Comparison of ENCODE assay signal across 9 mouse cellular contexts in the genomic region with DNA sequence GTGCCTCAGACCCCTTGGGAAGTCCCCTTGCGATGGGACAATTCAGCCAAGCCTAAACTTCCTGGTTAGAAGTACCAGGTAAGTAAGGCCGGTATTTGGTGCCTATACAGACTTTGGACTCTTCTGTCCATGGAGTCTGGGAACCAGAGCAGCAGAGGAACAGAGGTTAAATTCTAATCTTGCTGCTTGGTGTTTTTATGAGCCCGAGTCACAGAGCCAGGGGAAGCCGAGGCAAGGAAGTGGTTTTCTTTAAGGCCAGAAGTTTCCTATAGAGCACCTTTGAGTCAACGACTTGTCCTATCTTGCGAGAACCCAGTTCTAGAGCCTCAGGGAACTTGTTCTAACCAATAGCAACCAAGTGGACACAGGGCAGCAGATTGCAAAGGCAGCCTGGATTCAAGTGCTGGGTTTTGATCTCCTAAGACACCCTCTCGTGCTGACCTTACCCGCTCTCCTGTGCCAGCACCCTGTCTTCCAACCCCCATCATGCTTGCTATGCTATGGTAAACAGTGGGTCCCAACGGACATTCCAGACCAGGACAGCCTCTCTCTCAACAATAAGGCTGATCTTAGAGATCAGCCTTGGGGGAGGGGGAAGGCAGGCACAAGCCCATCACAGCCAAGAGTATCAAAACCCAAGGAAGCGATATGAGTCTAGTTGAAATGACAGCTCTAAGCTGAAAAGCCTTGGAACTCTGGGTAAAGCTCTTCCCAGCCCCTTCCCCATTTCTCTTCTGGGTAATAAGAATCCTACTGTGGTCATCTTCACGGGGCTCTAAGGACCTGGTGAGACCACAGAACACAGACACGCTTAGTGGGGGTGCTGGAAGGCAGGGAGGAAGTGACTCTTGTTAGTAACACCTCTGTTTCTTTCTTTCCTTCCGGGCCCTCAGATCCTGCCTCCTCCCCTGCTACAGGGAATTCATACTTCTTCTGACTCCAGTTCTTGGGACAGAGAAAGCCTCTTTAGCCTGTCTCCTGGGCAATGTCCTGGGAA. TPM values are rescaled to one million over a fixed set of nuclear protein-coding genes. Genes with fewer than 3 reads are reported as not detected.
DNase-seq lines count a peak whose midpoint lies in the region; ATAC-seq and TF ChIP-seq lines count a peak whose summit lies in the region.
"Had no signal": no experiment of that assay in that cellular context is flagged by ENCODE, and none has a peak within 500 bp of the region (broad histone marks: within the 10 kb centered on the region; RNA-seq: fewer than 3 reads in every experiment).

No protein-coding gene starts in this region.

- DNase-seq in heart, adult 9 months (ENCODE audit: low spot score in 2 of 2): no peak
- DNase-seq in T-cell, adult 2 months (ENCODE audit: low spot score): peak; percentile 49
- DNase-seq in gastrocnemius, adult 8-10 months (ENCODE audit: low spot score in 2 of 2): no peak
- DNase-seq in right cerebral cortex, postnatal 14 days: no peak

- no peak for TF ChIP-seq CTCF in intestine, postnatal 0 days (IDR thresholded peaks at IDR 0.05; ENCODE audit: low read depth)

- 57% methylated on average over 13 of the region's 13 CpGs for WGBS in heart, embryonic 16.5 days
- WGBS in intestine, postnatal 0 days: 49% methylated on average over 13 of the region's 13 CpGs
- WGBS in neural tube, embryonic 14.5 days: 66% methylated on average over 13 of the region's 13 CpGs

- peak overlapping the region; percentile 52 for H3K27ac ChIP-seq in heart, embryonic 16.5 days (ENCODE audit: low read length)
- H3K27ac ChIP-seq in intestine, postnatal 0 days (ENCODE audit: low read depth, low read length): no peak overlapping the region
- H3K27ac ChIP-seq in neural tube, embryonic 14.5 days (ENCODE audit: low read depth, low read length): no peak overlapping the region

- peak overlapping the region; percentile 91 for H3K4me2 ChIP-seq in heart, embryonic 16.5 days (ENCODE audit: low read depth, low read length)
- H3K4me2 ChIP-seq in intestine, postnatal 0 days (replicated peaks; ENCODE audit: low read depth): peak overlapping the region; percentile 80
- H3K4me2 ChIP-seq in neural tube, embryonic 14.5 days (ENCODE audit: low read depth, low read length): peak overlapping the region; percentile 97

- H3K36me3 ChIP-seq in heart, embryonic 16.5 days (ENCODE audit: control insufficient read depth, insufficient read depth): no peaks in the 10 kb centered on the region
- no peaks in the 10 kb centered on the region for H3K36me3 ChIP-seq in intestine, postnatal 0 days (ENCODE audit: control insufficient read depth, insufficient read depth)
- no peaks in the 10 kb centered on the region for H3K36me3 ChIP-seq in neural tube, embryonic 14.5 days (ENCODE audit: control insufficient read depth, insufficient read depth, low read length)

- peaks cover 32% of the 10 kb centered on the region for H3K27me3 ChIP-seq in heart, embryonic 16.5 days (ENCODE audit: control insufficient read depth, insufficient read depth, low read length)
- H3K27me3 ChIP-seq in intestine, postnatal 0 days (replicated peaks; ENCODE audit: control insufficient read depth, insufficient read depth, low read length): peaks cover 35% of the 10 kb centered on the region
- peaks cover 4% of the 10 kb centered on the region for H3K27me3 ChIP-seq in neural tube, embryonic 14.5 days (ENCODE audit: control insufficient read depth, insufficient read depth, low read length)

- no peak for ATAC-seq in heart, embryonic 16.5 days (replicated peaks; ENCODE audit: extremely low read depth, insufficient read depth, low FRiP score)
- ATAC-seq in intestine, postnatal 0 days: peak; percentile 55
- ATAC-seq in neural tube, embryonic 14.5 days (ENCODE audit: low read depth): no peak
- no peak for ATAC-seq in granulocyte monocyte progenitor cell, adult 5-6 weeks (replicated peaks; ENCODE audit: poor library complexity, severe bottlenecking)
- ATAC-seq: Patski had no signal

- no peaks in the 10 kb centered on the region for H3K9me3 ChIP-seq in heart, embryonic 16.5 days (replicated peaks; ENCODE audit: control insufficient read depth, low read length)
- H3K9me3 ChIP-seq in intestine, postnatal 0 days (ENCODE audit: control insufficient read depth): no peaks in the 10 kb centered on the region
- H3K9me3 ChIP-seq in neural tube, embryonic 14.5 days (ENCODE audit: control insufficient read depth, low read length): no peaks in the 10 kb centered on the region

- no peak overlapping the region for H3K9ac ChIP-seq in heart, embryonic 16.5 days (ENCODE audit: low read length)
- H3K9ac ChIP-seq in intestine, postnatal 0 days (ENCODE audit: low read depth, low read length): no peak overlapping the region
- H3K9ac ChIP-seq in neural tube, embryonic 14.5 days (replicated peaks; ENCODE audit: low read depth, low read length): no peak overlapping the region

- peak overlapping the region; percentile 66; the same call in 1 of the 2 replicates for H3K4me3 ChIP-seq in heart, embryonic 16.5 days (ENCODE audit: low read length)
- H3K4me3 ChIP-seq in intestine, postnatal 0 days (ENCODE audit: low read depth, low read length): peak overlapping the region; percentile 54; the same call in 1 of the 2 replicates
- peak overlapping the region; percentile 62; the same call in 1 of the 2 replicates for H3K4me3 ChIP-seq in neural tube, embryonic 14.5 days (ENCODE audit: low read depth, low read length)

- peaks cover 26% of the 10 kb centered on the region for H3K4me1 ChIP-seq in heart, embryonic 16.5 days (ENCODE audit: control insufficient read depth, insufficient read depth, low read length)
- H3K4me1 ChIP-seq in intestine, postnatal 0 days (replicated peaks; ENCODE audit: control insufficient read depth, insufficient read depth, low read length): peaks cover 12% of the 10 kb centered on the region; the same call in 1 of the 2 replicates
- H3K4me1 ChIP-seq in neural tube, embryonic 14.5 days (ENCODE audit: control insufficient read depth, insufficient read depth, low read length): peaks cover 19% of the 10 kb centered on the region; the same call in 1 of the 2 replicates

RNA-seq across cellular contexts. Expression of a gene that starts 4.3 kb away (rescaled TPM):
- polyA plus RNA-seq in heart, embryonic 16.5 days (2015; fragmentation: Nextera tagmentation; extraction: Ambion mirVana): 7.1 and 8.2 TPM in 2 replicates
- 3.3 and 3.4 TPM in 2 replicates for polyA plus RNA-seq in intestine, postnatal 0 days (2015; fragmentation: Nextera tagmentation; extraction: Ambion mirVana)
- polyA plus RNA-seq in neural tube, embryonic 14.5 days (2014; fragmentation: Nextera tagmentation; extraction: Ambion mirVana): 18.2 and 28.1 TPM in 2 replicates
- total RNA-seq in gastrocnemius, adult 8-10 months (2022): 1 to 10 TPM; 2.4 to 3.0 (median 2.7) TPM
- 0.21 TPM in 1 of 2 replicates, not detected in the other for total RNA-seq in granulocyte monocyte progenitor cell, adult 5-6 weeks (2014; fragmentation: Nextera tagmentation)
- 0.31 TPM in 1 of 2 replicates, not detected in the other for total RNA-seq in granulocyte monocyte progenitor cell, adult 5-6 weeks (2017)

RNA-seq across cellular contexts. Expression of a gene that starts 44.8 kb away (rescaled TPM):
- polyA plus RNA-seq in heart, embryonic 16.5 days (2015; fragmentation: Nextera tagmentation; extraction: Ambion mirVana): 5.6 and 6.1 TPM in 2 replicates
- 3.7 and 5.3 TPM in 2 replicates for polyA plus RNA-seq in intestine, postnatal 0 days (2015; fragmentation: Nextera tagmentation; extraction: Ambion mirVana)
- 12.9 TPM in 2 replicates for polyA plus RNA-seq in neural tube, embryonic 14.5 days (2014; fragmentation: Nextera tagmentation; extraction: Ambion mirVana)
- 1 to 10 TPM; 2.3 to 3.8 (median 3.2) TPM for total RNA-seq in gastrocnemius, adult 8-10 months (2022)
- total RNA-seq in granulocyte monocyte progenitor cell, adult 5-6 weeks (2014; fragmentation: Nextera tagmentation): 15.6 and 18.5 TPM in 2 replicates
- 15.8 and 21.6 TPM in 2 replicates for total RNA-seq in granulocyte monocyte progenitor cell, adult 5-6 weeks (2017)

RNA-seq across cellular contexts. Expression of a gene that starts 58.9 kb away (rescaled TPM):
- not detected in 2 replicates for polyA plus RNA-seq in heart, embryonic 16.5 days (2015; fragmentation: Nextera tagmentation; extraction: Ambion mirVana)
- polyA plus RNA-seq in intestine, postnatal 0 days (2015; fragmentation: Nextera tagmentation; extraction: Ambion mirVana): not detected in 2 replicates
- polyA plus RNA-seq in neural tube, embryonic 14.5 days (2014; fragmentation: Nextera tagmentation; extraction: Ambion mirVana): 9.2 and 10.7 TPM in 2 replicates
- total RNA-seq in gastrocnemius, adult 8-10 months (2022): not detected
- not detected in 2 replicates for total RNA-seq in granulocyte monocyte progenitor cell, adult 5-6 weeks (2014; fragmentation: Nextera tagmentation)
- not detected in 2 replicates for total RNA-seq in granulocyte monocyte progenitor cell, adult 5-6 weeks (2017)
- polyA plus RNA-seq: Patski had no signal

Comparison
In these comparisons a context has a peak if more than half of its experiments do, and no peak if none do; other contexts are left out.
1. RNA of a gene that starts 58.9 kb away (polyA plus RNA-seq): 9.2 to 10.7 TPM in neural tube, embryonic 14.5 days; not detected in heart, embryonic 16.5 days and not detected in intestine, postnatal 0 days; every median in the first group is over 10 times any median in the second.
2. Peak in every context shown above with its lines, with median percentiles within 50 percentile points of each other: H3K4me2 ChIP-seq and H3K4me3 ChIP-seq.